Mouse (Mus musculus): ENCODE data around the gene Bmpr1a.

DNA sequence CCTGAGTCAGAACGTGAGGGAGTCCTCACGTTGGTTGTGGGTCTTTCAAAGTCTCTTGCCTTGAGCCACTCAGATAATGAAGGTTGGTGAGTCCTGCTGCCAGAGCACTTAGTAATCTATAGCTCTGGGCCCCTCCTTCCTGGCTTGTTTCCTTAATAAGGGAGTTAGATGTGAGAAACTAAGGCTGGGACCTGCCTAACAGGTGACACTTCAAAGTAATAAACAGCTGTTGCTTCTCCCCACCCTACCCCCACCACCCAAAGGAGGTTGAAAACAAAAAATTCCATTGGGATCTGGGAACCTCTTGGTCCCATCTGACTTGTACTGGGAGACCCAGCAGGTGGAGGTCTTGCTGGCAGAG lies 138.0 kb downstream of the Bmpr1a start:
- TF ChIP-seq CTCF (IDR thresholded peaks at IDR 0.05; ENCODE audit: extremely low read depth, insufficient read length, insufficient replicate concordance, low read depth, low read length) (no peak), POLR2A (IDR thresholded peaks at IDR 0.05; ENCODE audit: low read depth, low read length) (no peak)

All from small intestine, adult 2 months (tissue).